Mouse (Mus musculus): ENCODE data around the gene Ppih.

DNA sequence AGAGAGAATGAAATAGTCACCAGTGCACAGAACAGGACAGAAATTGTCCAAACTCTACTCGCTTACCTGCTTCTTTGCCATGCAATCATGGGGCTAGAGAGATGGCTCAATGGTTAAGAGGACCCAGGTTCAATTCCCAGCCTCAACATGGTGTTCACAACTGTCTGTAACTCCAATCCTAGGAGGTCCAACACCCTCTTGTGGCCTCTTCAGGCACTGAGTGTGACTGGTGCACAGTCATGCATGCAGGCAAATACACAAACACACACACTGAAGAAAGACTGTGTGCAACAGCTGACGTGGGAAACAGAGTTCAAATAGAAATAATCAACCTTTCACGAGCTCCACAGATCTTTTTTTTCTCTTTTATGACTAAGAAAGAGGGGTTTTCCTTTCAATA is 41.9 kb upstream of the Ppih start:
- TF ChIP-seq POLR2A (IDR thresholded peaks at IDR 0.05; ENCODE audit: control insufficient read depth, extremely low read depth, insufficient read depth, low read length, poor library complexity): no peak
- no peak for TF ChIP-seq CTCF (IDR thresholded peaks at IDR 0.05; ENCODE audit: borderline replicate concordance, control insufficient read depth, extremely low read depth, insufficient read depth, low read length, poor library complexity)
